Mouse (Mus musculus): ENCODE results near the gene Zranb2. TPM values are rescaled to one million over a fixed set of nuclear protein-coding genes. Genes with fewer than 3 reads are reported as not detected.
A peak's percentile ranks its signal among the peaks of the same experiment; 100 is the strongest.

Zranb2 gene
- total RNA-seq (2021), result 10 to 100 TPM; 45.0 to 46.9 TPM
- long read RNA-seq, experiment 1, transcript Zranb2-203 (10 exons, 2,924 nt), result major isoform, 117 of 142 reads
- long read RNA-seq, experiment 1, transcript Zranb2-202 (11 exons, 2,737 nt), result minor isoform, 5 of 142 reads
- long read RNA-seq, experiment 1, partial matches to known transcripts, result 5 of 142 reads
- long read RNA-seq, experiment 1, other reads (novel, unspliced or antisense), result 13 of 142 reads
- long read RNA-seq, experiment 2, transcript Zranb2-203 (10 exons, 2,924 nt), result major isoform, 93 of 110 reads
- long read RNA-seq, experiment 2, transcript Zranb2-202 (11 exons, 2,737 nt), result minor isoform, 8 of 110 reads
- long read RNA-seq, experiment 2, partial matches to known transcripts, result 2 of 110 reads
- long read RNA-seq, experiment 2, other reads (novel, unspliced or antisense), result 4 of 110 reads

GRCm38 (mm10) chr3:157533964-157534785 is at the start of gene Zranb2:
Gene Zranb2 (plus strand): TSS chr3:157534160.
- peak; percentile 94 to 98 for DNase-seq
- intact Hi-C loops (cut with DNase I), result no loop called here

DNA sequence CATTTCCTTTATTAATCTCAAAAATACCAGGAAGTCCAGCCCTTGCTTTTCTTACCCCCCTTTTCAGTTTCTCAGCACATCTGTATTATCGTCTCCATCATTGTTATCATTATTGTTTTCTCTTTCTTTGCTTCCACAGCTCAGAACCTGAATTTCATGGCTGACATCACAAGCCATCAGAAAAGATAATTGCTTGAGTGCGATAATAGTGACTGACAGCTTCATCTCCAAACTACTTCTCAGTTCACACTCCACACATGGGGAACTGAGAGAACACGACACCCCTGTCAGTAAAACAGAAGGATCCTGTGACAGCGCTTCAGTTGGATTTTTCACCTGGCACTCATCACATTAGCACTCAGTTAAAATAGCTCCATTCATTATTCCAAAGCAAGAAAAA is 41.9 kb upstream of the Zranb2 start:
- no peak for DNase-seq
- intact Hi-C loops (cut with DNase I), result no loop called here

GRCm38 (mm10) chr3:157502216-157502615 is 31.7 kb upstream of the Zranb2 start:
- no peak for DNase-seq
- intact Hi-C loops (cut with DNase I), result no loop called here

DNA sequence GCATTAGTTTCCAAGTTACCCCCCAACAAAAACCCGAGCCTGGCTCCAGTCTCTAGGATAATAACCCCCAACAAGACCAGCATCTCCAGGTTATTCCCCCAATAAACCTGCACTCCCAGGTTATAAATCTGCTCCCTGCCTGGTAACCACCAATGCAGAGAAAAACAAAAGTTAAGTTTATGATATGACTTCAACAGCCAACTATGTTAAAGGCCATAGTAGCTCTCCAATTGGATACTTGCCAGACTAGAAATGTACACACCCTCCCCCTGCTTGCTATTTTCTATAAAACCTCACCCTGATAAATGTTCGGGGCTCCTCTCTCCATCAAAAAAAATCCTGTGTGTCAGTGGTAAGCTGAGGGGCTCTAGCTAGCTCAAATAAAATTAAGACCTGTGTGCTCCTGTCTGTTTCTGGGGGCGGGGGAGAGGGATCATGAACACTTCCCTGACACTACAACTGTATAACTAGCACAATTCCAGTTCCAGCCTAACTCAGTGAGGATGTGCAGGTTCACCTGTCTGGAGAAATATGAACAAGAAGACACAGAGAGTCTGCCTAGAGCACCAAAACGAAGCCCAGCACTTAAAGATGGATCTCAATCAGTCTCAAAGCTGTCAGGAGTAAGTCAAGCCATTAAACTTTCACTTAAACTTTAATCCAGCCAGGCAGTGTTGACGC is 19.7 kb upstream of the Zranb2 start:
- no peak for DNase-seq
- intact Hi-C loops (cut with DNase I), result no loop called here

GRCm38 (mm10) chr3:157516471-157516870 is 17.5 kb upstream of the Zranb2 start:
- intact Hi-C loops (cut with DNase I), result no loop called here
- DNase-seq, result no peak

- intact Hi-C loops (cut with DNase I), result no loop called here
- peak in 1 of 2 experiments; percentile 15 for DNase-seq
Measured at GRCm38 (mm10) chr3:157517992-157518391, 16.0 kb upstream of the Zranb2 start.

GRCm38 (mm10) chr3:157520433-157520832 is 13.5 kb upstream of the Zranb2 start:
- peak; percentile 35 to 62 for DNase-seq
- intact Hi-C loops (cut with DNase I), result loop anchor here (2.0 kb wide), 1 partner anchor 288 kb away; no protein-coding TSS in a partner anchor

- DNase-seq, result no peak
- intact Hi-C loops (cut with DNase I), result no loop called here
Measured at GRCm38 (mm10) chr3:157523834-157524233, 10.1 kb upstream of the Zranb2 start.

GRCm38 (mm10) chr3:157531585-157531984 is 2.4 kb upstream of the Zranb2 start:
- no peak for DNase-seq
- intact Hi-C loops (cut with DNase I), result no loop called here

DNA sequence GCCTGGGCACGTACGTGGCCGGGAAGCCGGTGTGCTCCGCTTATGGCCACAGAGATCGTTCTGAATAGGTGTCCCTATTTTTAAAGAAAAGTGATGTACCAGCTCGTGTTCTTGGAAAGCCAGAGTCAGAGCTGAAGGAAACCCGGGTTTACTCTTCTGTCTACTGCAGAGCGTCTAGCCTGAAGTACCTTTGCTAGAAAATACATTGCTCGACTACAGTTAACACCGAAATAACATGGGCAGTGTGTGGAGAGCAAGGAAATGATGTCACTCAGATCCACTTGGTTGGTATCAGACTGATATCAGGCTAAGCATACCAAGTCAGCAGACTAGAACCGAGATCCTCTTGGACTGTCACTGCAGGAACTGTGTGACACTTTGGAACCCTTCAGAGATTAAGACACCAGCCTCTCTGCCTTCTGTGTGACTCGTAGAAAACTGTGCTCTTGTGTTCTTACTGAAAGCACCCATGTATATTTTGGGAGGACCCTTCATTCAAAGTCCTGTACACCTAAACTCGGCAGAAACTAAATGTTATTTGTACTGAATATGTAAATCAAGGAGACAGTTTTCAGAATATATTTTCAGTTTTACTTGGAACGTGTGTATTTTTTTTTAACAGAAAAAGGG is 941 bp downstream of the Zranb2 start:
- no peak for DNase-seq
- intact Hi-C loops (cut with DNase I), result no loop called here

DNA sequence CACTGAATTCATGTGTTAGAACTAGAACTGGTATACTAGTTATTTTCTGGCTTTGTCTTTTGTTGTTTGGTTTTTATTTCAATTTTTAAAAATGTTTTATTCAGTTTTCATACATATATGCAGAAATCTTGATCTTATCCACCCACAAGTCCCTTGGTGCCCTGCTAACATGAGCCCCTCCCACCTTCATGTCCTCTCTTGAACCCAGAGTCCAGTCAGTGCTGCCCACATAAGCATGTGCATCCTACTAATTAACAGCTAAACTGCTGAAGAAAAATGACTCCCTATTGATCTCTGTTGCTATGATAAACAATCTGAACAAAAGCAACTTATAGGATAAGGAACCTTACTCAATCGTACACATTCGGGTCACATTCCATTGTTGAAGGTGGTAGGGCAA is 15.4 kb downstream of the Zranb2 start:
- intact Hi-C loops (cut with DNase I), result loop anchor here (10.0 kb wide), 1 partner anchor 465 kb away; no protein-coding TSS in a partner anchor

GRCm38 (mm10) chr3:157549758-157550600 is 16.0 kb downstream of the Zranb2 start:
- intact Hi-C loops (cut with DNase I), result loop anchor here (10.0 kb wide), 1 partner anchor 465 kb away; no protein-coding TSS in a partner anchor
- no peak for DNase-seq

More for the DNA sequence above, 15.4 kb downstream of the Zranb2 start:
- no peak for DNase-seq

GRCm38 (mm10) chr3:157565196-157565595 is 31.2 kb downstream of the Zranb2 start:
- intact Hi-C loops (cut with DNase I), result loop anchor here (1.0 kb wide), 1 partner anchor 152 kb away; no protein-coding TSS in a partner anchor

DNA sequence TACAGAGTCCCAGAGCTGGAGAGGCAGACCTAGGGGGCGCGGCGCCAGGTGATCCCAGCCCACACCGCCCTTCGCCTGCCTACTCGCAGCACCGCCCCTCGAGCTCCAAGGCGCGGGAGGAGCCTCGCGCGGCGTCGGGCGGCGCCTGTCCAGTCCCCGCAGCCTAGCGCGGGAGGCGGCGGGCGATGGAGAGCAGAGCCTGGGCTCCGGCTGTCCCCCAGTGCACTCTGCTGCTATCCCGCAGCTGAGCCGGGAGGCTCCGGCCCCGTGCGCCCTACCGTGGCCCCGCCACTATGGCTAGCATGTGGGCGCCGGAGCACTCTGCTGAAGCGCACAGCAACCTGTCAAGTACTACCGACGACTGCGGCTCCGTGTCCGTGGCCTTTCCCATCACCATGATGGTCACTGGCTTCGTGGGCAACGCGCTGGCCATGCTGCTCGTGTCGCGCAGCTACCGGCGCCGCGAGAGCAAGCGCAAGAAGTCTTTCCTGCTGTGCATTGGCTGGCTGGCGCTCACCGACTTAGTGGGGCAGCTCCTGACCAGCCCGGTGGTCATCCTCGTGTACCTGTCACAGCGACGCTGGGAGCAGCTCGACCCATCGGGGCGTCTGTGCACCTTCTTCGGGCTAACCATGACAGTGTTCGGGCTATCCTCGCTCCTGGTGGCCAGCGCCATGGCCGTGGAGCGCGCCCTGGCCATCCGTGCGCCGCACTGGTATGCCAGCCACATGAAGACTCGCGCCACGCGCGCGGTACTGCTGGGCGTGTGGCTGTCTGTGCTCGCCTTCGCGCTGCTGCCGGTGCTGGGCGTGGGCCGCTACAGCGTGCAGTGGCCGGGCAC is 33.0 kb downstream of the Zranb2 start, which contains the start of gene Ptger3:
Gene Ptger3 (plus strand): TSS at position 168 of the 841 bp plus-strand sequence.
- peak in 1 of 2 experiments; percentile 9 for DNase-seq
- intact Hi-C loops (cut with DNase I), result no loop called here

More at GRCm38 (mm10) chr3:157565196-157565595, 31.2 kb downstream of the Zranb2 start:
- peak in 1 of 2 experiments; percentile 38 for DNase-seq

DNA sequence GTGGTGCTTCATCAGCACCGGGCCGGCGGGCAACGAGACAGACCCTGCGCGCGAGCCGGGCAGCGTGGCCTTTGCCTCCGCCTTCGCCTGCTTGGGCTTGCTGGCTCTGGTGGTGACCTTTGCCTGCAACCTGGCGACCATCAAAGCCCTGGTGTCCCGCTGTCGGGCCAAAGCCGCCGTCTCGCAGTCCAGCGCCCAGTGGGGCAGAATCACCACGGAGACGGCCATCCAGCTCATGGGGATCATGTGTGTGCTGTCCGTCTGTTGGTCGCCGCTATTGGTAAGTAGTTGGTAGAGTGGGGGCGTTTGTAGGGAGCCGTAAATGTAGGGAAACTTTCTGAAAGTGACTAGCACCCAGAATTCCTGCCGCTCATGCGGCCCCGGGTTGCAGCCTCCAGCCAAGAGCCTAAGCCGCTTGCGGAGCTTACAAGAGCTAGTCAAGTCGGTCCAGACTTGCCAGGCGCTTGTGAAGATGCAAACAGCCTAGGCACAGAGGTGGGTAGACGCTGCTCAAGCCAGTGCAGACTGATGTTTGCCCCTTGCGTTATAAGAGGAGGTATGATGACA is 33.7 kb downstream of the Zranb2 start:
- intact Hi-C loops (cut with DNase I), result no loop called here
- DNase-seq, result no peak

DNA sequence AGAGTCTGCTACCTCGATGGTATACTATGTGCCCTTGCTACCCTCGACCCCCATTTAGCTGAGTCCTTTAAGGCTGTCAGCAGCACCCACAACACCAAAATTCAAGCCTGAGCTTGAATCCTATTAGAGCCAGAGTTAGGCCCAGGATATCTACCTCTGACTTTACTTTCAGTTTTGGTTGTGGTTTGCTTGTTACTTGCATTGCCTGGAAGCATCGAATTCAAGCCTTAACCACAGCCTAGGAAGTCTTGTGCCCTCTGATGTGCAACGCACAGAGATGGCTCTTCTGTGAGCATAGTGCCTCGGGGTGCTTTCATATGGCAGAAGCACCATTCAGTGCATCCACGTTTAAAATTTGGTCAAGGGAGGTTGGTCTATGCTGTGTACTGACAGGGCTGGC is 38.1 kb downstream of the Zranb2 start:
- DNase-seq, result no peak
- intact Hi-C loops (cut with DNase I), result no loop called here

- no peak for DNase-seq
- intact Hi-C loops (cut with DNase I), result no loop called here
Measured at GRCm38 (mm10) chr3:157575441-157576342, 41.7 kb downstream of the Zranb2 start.
